Mouse (Mus musculus): ENCODE data around the gene Cd207. TPM values are rescaled to one million over a fixed set of nuclear protein-coding genes. Genes with fewer than 3 reads are reported as not detected.

The Cd207 gene
- not detected in 2 replicates for polyA plus RNA-seq (2016; fragmentation: Nextera tagmentation; extraction: Ambion mirVana)

- Histone ChIP-seq H3K27me3 (0 out of 2 replicates have a peak, but pooled peaks cover 10% of the 10 kb centered on the region), H3K4me1 (no peaks in the 10 kb centered on the region), H3K9ac (no peak within 1 kb of the TSS), H3K36me3 (no peaks in the 10 kb centered on the region), H3K27ac (no peak within 1 kb of the TSS), H3K4me3 (no peak within 1 kb of the TSS), H3K9me3 (no peaks in the 10 kb centered on the region), H3K4me2 (replicated peaks) (no peak within 1 kb of the TSS)
- 71% methylated on average over 4 of the region's 4 CpGs for WGBS
- no peak for ATAC-seq (ENCODE audit: insufficient number of reproducible peaks, insufficient read depth, low FRiP score, low TSS enrichment)
Measured at GRCm38 (mm10) chr6:83677757-83678156, at the start of gene Cd207. Gene Cd207, minus strand, starts transcription at chr6:83677857.

GRCm38 (mm10) chr6:83727178-83727577 is 49.5 kb upstream of the Cd207 start:
- Histone ChIP-seq H3K27ac (no peak overlapping the region), H3K4me2 (replicated peaks) (no peak overlapping the region), H3K4me3 (no peak overlapping the region), H3K4me1 (no peaks in the 10 kb centered on the region), H3K36me3 (no peaks in the 10 kb centered on the region), H3K9ac (no peak overlapping the region), H3K9me3 (no peaks in the 10 kb centered on the region), H3K27me3 (peaks cover 35% of the 10 kb centered on the region)
- no peak for ATAC-seq (ENCODE audit: insufficient number of reproducible peaks, insufficient read depth, low FRiP score, low TSS enrichment)
- 42% methylated on average over 4 of the region's 4 CpGs for WGBS

GRCm38 (mm10) chr6:83722526-83722925 is 44.9 kb upstream of the Cd207 start:
- no peaks in the 10 kb centered on the region for H3K4me1 ChIP-seq
- H3K9me3 ChIP-seq, result no peaks in the 10 kb centered on the region
- no peak for ATAC-seq (ENCODE audit: insufficient number of reproducible peaks, insufficient read depth, low FRiP score, low TSS enrichment)
- 14% methylated on average over 6 of the region's 6 CpGs for WGBS
- no peak overlapping the region for H3K4me2 ChIP-seq (replicated peaks)
- H3K4me3 ChIP-seq, result no peak overlapping the region
- peaks cover 65% of the 10 kb centered on the region for H3K27me3 ChIP-seq
- no peaks in the 10 kb centered on the region for H3K36me3 ChIP-seq
- no peak overlapping the region for H3K9ac ChIP-seq
- H3K27ac ChIP-seq, result no peak overlapping the region

- no peaks in the 10 kb centered on the region for H3K36me3 ChIP-seq
- no peaks in the 10 kb centered on the region for H3K9me3 ChIP-seq
- no peak overlapping the region for H3K4me3 ChIP-seq
- H3K27me3 ChIP-seq, result peaks cover 93% of the 10 kb centered on the region
- no peak overlapping the region for H3K9ac ChIP-seq
- peaks cover 2% of the 10 kb centered on the region for H3K4me1 ChIP-seq
- H3K4me2 ChIP-seq (replicated peaks), result no peak overlapping the region
- no peak overlapping the region for H3K27ac ChIP-seq
- no peak for ATAC-seq (ENCODE audit: insufficient number of reproducible peaks, insufficient read depth, low FRiP score, low TSS enrichment)
- 1% methylated on average over 8 of the region's 8 CpGs for WGBS
Measured at GRCm38 (mm10) chr6:83717026-83717425, 39.4 kb upstream of the Cd207 start.

GRCm38 (mm10) chr6:83715461-83716196 is 38.0 kb upstream of the Cd207 start:
- peaks cover 93% of the 10 kb centered on the region for H3K27me3 ChIP-seq
- 1% methylated on average over 30 of the region's 30 CpGs for WGBS
- H3K4me2 ChIP-seq (replicated peaks), result no peak overlapping the region
- peaks cover 13% of the 10 kb centered on the region for H3K4me1 ChIP-seq
- H3K27ac ChIP-seq, result no peak overlapping the region
- no peak for ATAC-seq (ENCODE audit: insufficient number of reproducible peaks, insufficient read depth, low FRiP score, low TSS enrichment)
- no peaks in the 10 kb centered on the region for H3K9me3 ChIP-seq
- H3K9ac ChIP-seq, result no peak overlapping the region
- H3K4me3 ChIP-seq, result no peak overlapping the region
- H3K36me3 ChIP-seq, result no peaks in the 10 kb centered on the region

DNA sequence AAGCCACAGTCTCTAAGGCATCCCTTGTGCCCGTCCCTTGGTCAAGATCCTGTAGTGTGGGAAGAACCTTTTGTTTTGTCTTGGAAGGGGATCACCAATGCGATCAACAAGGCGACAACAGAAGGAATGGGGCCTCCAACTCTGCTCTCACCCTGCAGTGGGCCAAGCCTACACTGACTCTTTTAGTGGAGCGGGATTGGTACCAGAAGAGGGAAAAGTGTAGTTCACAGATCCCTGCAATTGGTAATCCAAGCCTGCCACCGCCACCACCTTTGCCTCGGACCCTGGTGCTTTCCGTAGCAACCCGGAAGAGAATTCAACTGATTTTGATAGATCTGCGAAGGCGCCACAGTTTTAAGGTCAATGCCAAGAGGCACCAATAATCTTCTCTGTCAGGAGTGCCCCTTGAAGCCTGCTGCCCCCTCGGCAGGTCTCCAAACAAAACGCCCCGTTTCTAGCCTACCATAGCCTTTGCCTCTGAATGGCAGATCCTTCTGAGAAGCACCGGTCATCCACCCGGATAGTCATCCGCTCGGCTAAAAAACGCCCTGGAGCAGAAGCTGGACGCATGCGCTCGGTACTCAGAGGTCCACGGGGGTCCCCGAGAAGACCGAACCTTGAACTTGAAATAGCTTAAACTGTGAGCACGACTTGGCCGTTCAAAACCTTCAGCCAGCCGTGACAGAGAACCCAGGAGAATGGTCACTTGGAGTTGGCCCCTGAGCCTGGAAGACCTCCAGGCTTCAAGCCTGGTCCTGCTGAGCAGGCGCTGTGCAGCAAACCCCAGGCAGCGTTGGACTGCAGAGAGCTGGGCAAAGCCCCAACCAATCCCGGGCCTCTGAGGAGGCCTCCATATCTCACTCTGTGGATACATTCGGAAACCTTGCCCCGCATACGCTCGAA is 36.8 kb upstream of the Cd207 start:
- Histone ChIP-seq H3K27me3 (peaks cover 93% of the 10 kb centered on the region), H3K36me3 (no peaks in the 10 kb centered on the region), H3K9ac (no peak overlapping the region), H3K4me2 (replicated peaks) (no peak overlapping the region), H3K9me3 (no peaks in the 10 kb centered on the region), H3K27ac (no peak overlapping the region), H3K4me3 (no peak overlapping the region), H3K4me1 (peaks cover 16% of the 10 kb centered on the region)
- WGBS, result under 1% methylated on average over 34 of the region's 34 CpGs
- no peak for ATAC-seq (ENCODE audit: insufficient number of reproducible peaks, insufficient read depth, low FRiP score, low TSS enrichment)

DNA sequence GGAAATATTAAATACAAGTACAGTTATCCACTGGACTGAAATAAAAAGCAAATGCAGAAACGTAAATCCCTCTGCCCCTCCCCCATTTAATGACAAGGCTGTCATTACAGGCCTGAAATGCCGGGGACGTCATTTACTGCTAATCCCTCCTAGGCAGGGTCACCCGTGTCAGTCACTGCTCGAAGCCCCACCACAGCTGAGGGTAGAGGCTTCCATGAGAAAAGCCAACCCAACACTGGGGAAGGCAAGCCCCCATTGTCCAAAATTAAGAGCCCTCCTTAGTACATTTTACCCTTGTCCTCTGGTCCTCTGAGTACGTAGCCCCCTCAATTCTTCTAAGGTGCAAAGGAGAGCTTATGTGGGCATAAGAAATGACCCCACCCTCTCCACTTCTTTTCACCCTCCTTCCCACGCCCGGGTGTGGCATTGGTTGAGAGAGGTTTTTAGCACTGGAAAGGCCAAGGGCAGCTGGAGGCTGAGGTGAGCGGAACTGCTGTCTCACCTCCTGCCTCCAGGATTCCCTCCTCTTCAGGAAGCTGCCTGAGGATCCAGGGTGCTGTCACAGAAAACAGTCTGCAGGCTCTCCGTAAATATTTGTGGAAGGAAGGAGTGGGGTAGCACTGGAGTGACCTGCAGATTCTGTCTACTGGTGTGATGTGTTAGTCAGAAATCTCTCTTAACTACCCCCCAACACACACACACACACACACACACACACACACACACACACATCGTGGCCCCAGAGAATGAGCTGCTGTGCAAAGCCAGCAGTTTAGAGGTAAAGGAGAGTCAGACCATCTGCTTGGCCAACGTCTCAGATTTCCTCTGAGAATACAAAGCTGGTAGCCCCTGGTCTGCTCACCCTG is 35.8 kb upstream of the Cd207 start:
- WGBS, result 2% methylated on average over 12 of the region's 12 CpGs
- no peak overlapping the region for H3K27ac ChIP-seq
- H3K9ac ChIP-seq, result no peak overlapping the region
- H3K27me3 ChIP-seq, result peaks cover 95% of the 10 kb centered on the region
- no peak overlapping the region for H3K4me3 ChIP-seq
- H3K4me1 ChIP-seq, result peaks cover 16% of the 10 kb centered on the region
- ATAC-seq (ENCODE audit: insufficient number of reproducible peaks, insufficient read depth, low FRiP score, low TSS enrichment), result no peak
- no peaks in the 10 kb centered on the region for H3K9me3 ChIP-seq
- H3K4me2 ChIP-seq (replicated peaks), result no peak overlapping the region
- H3K36me3 ChIP-seq, result no peaks in the 10 kb centered on the region

DNA sequence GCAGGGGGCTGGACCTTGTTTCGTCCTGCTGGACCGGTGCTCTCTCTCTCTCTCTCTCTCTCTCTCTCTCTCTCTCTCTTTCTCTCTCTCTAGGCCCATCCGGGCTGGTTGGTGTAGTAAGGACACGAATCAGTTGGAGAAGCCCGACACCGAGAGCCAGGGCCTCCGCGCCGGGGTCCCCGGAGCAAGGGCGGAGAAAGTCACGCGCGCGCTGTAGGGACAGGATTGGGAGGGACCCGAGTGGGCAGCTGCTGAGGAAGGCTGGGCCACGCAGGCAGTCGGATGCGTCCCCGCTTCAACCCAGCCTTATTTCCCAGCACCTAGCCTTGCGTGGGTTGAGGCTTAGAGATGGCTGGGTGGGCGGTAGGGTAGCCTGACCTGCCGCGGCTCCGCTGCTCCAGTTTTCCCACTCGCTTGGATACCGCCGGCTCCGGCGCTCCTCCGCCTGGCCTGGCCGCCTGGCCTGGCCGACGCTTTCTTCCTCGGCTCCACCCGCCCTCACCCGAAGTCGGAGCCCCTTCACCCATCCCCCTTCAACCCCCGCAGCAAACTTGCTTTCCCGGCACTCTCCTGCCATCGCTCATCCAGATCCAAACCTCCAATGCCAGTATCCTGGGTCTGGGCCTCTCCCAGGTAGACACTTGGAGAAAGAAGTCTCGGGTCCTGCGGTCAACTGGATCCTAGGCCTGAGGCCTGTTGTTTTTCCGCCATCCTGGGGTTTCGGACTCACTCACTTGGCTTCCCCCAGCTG is 34.2 kb upstream of the Cd207 start:
- Histone ChIP-seq H3K27ac (no peak overlapping the region), H3K27me3 (peaks cover 95% of the 10 kb centered on the region), H3K9ac (0 out of 2 replicates have a peak overlapping the region, but pooled peaks have one; percentile 27), H3K36me3 (no peaks in the 10 kb centered on the region), H3K4me1 (peaks cover 16% of the 10 kb centered on the region), H3K4me2 (replicated peaks) (peak overlapping the region; percentile 69), H3K9me3 (no peaks in the 10 kb centered on the region), H3K4me3 (peak overlapping the region; percentile 42)
- no peak for ATAC-seq (ENCODE audit: insufficient number of reproducible peaks, insufficient read depth, low FRiP score, low TSS enrichment)
- under 1% methylated on average over 45 of the region's 45 CpGs for WGBS

DNA sequence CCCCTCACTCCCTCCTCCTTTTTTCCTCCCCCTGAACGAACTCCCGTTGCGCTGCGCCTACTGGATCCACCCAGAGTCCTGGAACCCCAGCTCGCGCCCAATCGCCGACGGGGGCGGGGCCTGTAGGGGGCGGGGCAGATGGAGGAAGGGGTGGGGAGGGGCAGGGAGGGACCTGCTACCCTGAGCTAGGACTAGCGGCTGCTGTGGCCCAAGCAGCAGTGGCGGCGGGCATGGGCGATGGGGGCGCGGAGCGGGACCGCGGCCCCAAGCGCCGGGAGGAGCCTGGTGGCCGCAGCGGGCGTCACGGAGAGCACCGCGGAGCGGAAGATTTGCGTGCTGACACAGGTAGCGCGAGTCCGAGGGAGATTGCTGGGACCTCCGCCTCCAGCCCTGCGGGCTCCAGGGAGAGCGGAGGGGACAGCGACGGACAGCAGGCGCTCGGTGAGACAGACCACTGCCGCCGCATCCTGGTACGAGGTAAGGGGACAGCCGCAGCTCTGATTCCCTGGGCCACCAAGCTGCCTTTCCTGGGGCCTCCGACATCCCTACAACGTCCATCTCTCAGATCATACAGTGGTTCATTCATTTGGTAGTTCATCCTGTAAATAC is 33.5 kb upstream of the Cd207 start, which contains the start of gene Vax2:
Gene Vax2, plus strand, starts transcription at position 198 of the 609 bp plus-strand sequence.
- Histone ChIP-seq H3K36me3 (no peaks in the 10 kb centered on the region), H3K9me3 (no peaks in the 10 kb centered on the region), H3K4me1 (peaks cover 16% of the 10 kb centered on the region), H3K9ac (0 out of 2 replicates have a peak within 1 kb of the TSS, but pooled peaks have one; percentile 27), H3K4me3 (peak within 1 kb of the TSS; percentile 42), H3K27ac (no peak within 1 kb of the TSS), H3K27me3 (peaks cover 99% of the 10 kb centered on the region), H3K4me2 (replicated peaks) (peak within 1 kb of the TSS; percentile 69)
- peak; percentile 86 for ATAC-seq (ENCODE audit: insufficient number of reproducible peaks, insufficient read depth, low FRiP score, low TSS enrichment)
- WGBS, result 1% methylated on average over 46 of the region's 46 CpGs

DNA sequence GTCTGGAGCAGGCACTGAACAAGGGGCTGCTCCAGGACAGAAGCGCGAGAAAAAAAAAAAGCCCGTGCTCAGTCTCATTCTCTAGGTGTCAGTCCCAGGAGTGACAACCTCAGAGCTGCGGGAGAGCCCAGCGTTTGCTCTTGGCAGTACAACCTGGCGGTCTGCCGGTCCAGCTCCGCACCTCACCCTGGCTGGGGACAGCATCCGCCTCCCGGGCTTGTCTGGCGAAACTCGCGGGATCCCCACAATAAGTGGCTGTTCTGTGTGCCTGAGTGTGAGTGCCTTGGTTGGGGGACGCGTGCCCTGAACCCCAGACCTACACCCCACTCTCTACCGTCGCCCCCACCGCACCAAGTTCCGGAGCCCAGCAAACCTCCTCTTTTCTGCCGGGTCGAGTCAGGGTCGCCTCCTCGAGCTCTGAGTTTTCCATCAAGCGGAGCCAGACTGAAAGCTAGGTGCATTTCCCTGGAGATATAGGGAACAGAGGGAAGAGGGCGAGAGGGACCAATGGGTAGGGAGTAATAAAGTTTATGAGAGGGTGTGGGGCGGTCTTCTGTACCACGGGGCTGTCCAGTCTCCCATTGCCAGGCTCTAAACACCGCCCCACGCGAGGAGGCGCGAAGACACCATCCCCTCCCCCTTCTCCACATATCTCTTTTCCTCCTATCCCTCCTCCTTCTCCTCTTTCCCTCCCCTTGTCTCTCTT is 32.9 kb upstream of the Cd207 start:
- no peak overlapping the region for H3K9ac ChIP-seq
- H3K4me2 ChIP-seq (replicated peaks), result peak overlapping the region; percentile 69
- H3K36me3 ChIP-seq, result no peaks in the 10 kb centered on the region
- peak overlapping the region; percentile 42 for H3K4me3 ChIP-seq
- H3K27ac ChIP-seq, result no peak overlapping the region
- peaks cover 16% of the 10 kb centered on the region for H3K4me1 ChIP-seq
- peaks cover 99% of the 10 kb centered on the region for H3K27me3 ChIP-seq
- ATAC-seq (ENCODE audit: insufficient number of reproducible peaks, insufficient read depth, low FRiP score, low TSS enrichment), result peak; percentile 54
- WGBS, result under 1% methylated on average over 32 of the region's 32 CpGs
- H3K9me3 ChIP-seq, result no peaks in the 10 kb centered on the region
